Mouse (Mus musculus) ES-E14 (cell line): ENCODE measurements around the gene Reln. TPM values are rescaled to one million over a fixed set of nuclear protein-coding genes. Genes with fewer than 3 reads are reported as not detected.

Source experiments
- DNase-seq: peaks from one replicate; pipeline ENCODE4 v3.0.0-alpha.2; 2013; ENCODE audit warnings: low read depth, low spot score
- H3K27ac ChIP-seq: 2 replicates; pipeline ENCODE4 v1.5.1; 2012; ENCODE audit warnings: low read depth, mild to moderate bottlenecking, low read length, moderate library complexity, mixed read lengths; ENCODE audit not compliant: poor library complexity, insufficient read depth, severe bottlenecking
- H3K36me3 ChIP-seq: 2 replicates; pipeline ENCODE4 v1.6.1; 2012; ENCODE audit warnings: mild to moderate bottlenecking, low read length, moderate library complexity, mixed read lengths; ENCODE audit not compliant: control insufficient read depth, poor library complexity, insufficient read depth, severe bottlenecking
- H3K4me1 ChIP-seq, 2 experiments: fragments of 150-350 bp in 1 of 2; sonication (generic) in 1 of 2; 2 replicates each; pipeline ENCODE4 v1.6.1; 2012; ENCODE audit warnings: low read length in 2 of 2, mild to moderate bottlenecking in 1 of 2, mixed read lengths in 1 of 2; ENCODE audit not compliant: control insufficient read depth in 2 of 2, insufficient read depth in 2 of 2, poor library complexity in 1 of 2
- H3K4me3 ChIP-seq, 2 experiments: fragments of 150-350 bp in 1 of 2; sonication (generic) in 1 of 2; 2 replicates each; pipeline ENCODE4 v1.5.1; 2012; ENCODE audit warnings: low read length in 2 of 2, low read depth in 1 of 2, mild to moderate bottlenecking in 1 of 2, mixed read lengths in 1 of 2; ENCODE audit not compliant: insufficient read depth in 1 of 2, poor library complexity in 1 of 2, severe bottlenecking in 1 of 2
- H3K9ac ChIP-seq: 2 replicates; pipeline ENCODE4 v1.6.1; 2012; ENCODE audit warnings: low read depth, mild to moderate bottlenecking, low read length, mixed read lengths; ENCODE audit not compliant: poor library complexity, insufficient read depth, severe bottlenecking
- H3K9me3 ChIP-seq: fragments of 150-350 bp; sonication (generic); 2 replicates; pipeline ENCODE4 v1.6.1; 2012; ENCODE audit warnings: low read depth, mild to moderate bottlenecking, low read length; ENCODE audit not compliant: control insufficient read depth, insufficient read depth
- CHD2 ChIP-seq: IDR thresholded peaks from 2 replicates; pipeline ENCODE4 v1.6.1; 2014; ENCODE audit warnings: mild to moderate bottlenecking, low read depth, low read length, inconsistent platforms
- HCFC1 ChIP-seq: IDR thresholded peaks from 2 replicates; pipeline ENCODE4 v1.6.1; 2012; ENCODE audit warnings: low read length, inconsistent platforms, borderline replicate concordance; ENCODE audit not compliant: insufficient read depth
- MAFK ChIP-seq: IDR thresholded peaks from 2 replicates; pipeline ENCODE4 v1.6.1; 2014; ENCODE audit warnings: mild to moderate bottlenecking, low read depth, low read length, inconsistent platforms; ENCODE audit not compliant: insufficient read depth
- ZC3H11A ChIP-seq: IDR thresholded peaks from 2 replicates; pipeline ENCODE4 v1.6.1; 2012; ENCODE audit warnings: low read depth, mild to moderate bottlenecking, inconsistent platforms, low read length, borderline replicate concordance
- ZNF384 ChIP-seq: IDR thresholded peaks from 2 replicates; pipeline ENCODE4 v1.6.1; 2012; ENCODE audit warnings: low read depth, low read length, inconsistent platforms
- in situ Hi-C, 2 experiments: fragments of 600-800 bp; cut with MboI; formaldehyde crosslinking; loops; one replicate each; pipeline ENCODE4 v1.15.1; 2025; ENCODE audit warnings: low sequenced_read_pairs in 2 of 2, inconsistent platforms in 1 of 2; ENCODE audit not compliant: unreplicated experiment in 2 of 2
- total RNA-seq: library from RNA; depleted of rRNA; stranded (reverse); fragments of 300-350 nt; gene quantifications from 2 replicates; pipeline ENCODE4 v1.2.3, GENCODE M21; 2012

The Reln gene
- total RNA-seq, 1 experiment: 2.1 TPM

- no peak within 1 kb of the TSS for H3K9ac ChIP-seq
- peak within 1 kb of the TSS; percentile 7 to 43; a peak in 2 of 4 replicates for H3K4me3 ChIP-seq
- TF ChIP-seq HCFC1 (no peak), CHD2 (no peak), ZC3H11A (no peak), ZNF384 (no peak), MAFK (no peak)
- no peaks in the 10 kb centered on the region for H3K36me3 ChIP-seq
- peaks cover 4 to 9% of the 10 kb centered on the region in 2 experiments; a peak in 3 of 4 replicates for H3K4me1 ChIP-seq
- no peak for DNase-seq
- no peaks in the 10 kb centered on the region for H3K9me3 ChIP-seq
- in situ Hi-C loops: no loop called here
- no peak within 1 kb of the TSS for H3K27ac ChIP-seq
Observed at GRCm38 (mm10) chr5:21865346-21866107, 479.0 kb downstream of the Reln start, which contains the start of gene Slc26a5. Slc26a5 (minus strand) TSS chr5:21865604.

GRCm38 (mm10) chr5:21858653-21859052 is 485.8 kb downstream of the Reln start:
- Histone ChIP-seq H3K9ac (no peak overlapping the region), H3K27ac (no peak overlapping the region), H3K4me3 (no peak overlapping the region), H3K9me3 (no peaks in the 10 kb centered on the region), H3K4me1 (no peaks in the 10 kb centered on the region), H3K36me3 (no peaks in the 10 kb centered on the region)
- in situ Hi-C loops: no loop called here
- no peak for TF ChIP-seq ZNF384
- TF ChIP-seq MAFK: no peak
- TF ChIP-seq HCFC1: no peak
- no peak for TF ChIP-seq CHD2
- no peak for DNase-seq

DNA sequence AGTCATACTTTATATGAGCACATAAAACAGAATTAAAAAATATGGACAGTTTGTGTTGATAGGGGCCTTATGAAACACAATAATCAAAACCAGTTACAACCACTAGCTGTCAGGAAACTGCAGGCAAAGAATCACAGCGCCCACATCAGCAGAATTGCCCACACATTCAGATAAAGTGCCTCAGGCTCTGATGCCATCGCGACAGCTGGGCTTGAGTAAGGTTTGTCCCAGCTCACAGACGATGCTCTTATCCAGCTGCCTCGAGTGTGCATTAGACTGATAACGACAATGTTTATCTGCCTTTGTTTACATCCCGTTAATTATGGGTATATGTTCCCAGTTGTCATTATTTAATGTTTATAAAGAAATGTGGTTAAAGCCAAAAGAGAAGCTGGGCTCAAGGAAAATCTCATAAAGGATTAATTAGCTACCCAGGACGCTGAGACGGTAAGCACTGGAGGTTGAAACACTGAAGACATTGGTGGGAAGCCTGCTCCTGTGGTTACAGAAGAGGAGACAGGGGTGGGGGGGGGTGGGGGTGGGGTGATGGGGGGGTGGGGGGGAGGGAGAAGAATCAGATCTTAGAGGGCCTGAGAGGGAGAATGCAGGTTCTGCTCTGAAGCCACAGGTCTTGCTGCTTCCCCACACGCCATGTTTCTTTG is 492.7 kb downstream of the Reln start:
- DNase-seq: no peak
- TF ChIP-seq HCFC1 (no peak), MAFK (no peak), ZNF384 (no peak), CHD2 (no peak), ZC3H11A (no peak)
- in situ Hi-C loops: no loop called here
- Histone ChIP-seq H3K9ac (no peak overlapping the region), H3K4me3 (no peak overlapping the region), H3K27ac (no peak overlapping the region), H3K9me3 (no peaks in the 10 kb centered on the region), H3K4me1 (no peaks in the 10 kb centered on the region; a peak in 1 of 4 replicates), H3K36me3 (no peaks in the 10 kb centered on the region)

GRCm38 (mm10) chr5:21847438-21847837 is 497.1 kb downstream of the Reln start:
- in situ Hi-C loops: no loop called here
- DNase-seq: no peak
- no peak overlapping the region for H3K4me3 ChIP-seq

More at GRCm38 (mm10) chr5:21847438-21847837, 497.1 kb downstream of the Reln start:
- TF ChIP-seq MAFK (no peak), CHD2 (no peak), HCFC1 (no peak), ZC3H11A (no peak), ZNF384 (no peak)
- Histone ChIP-seq H3K9ac (no peak overlapping the region), H3K27ac (no peak overlapping the region), H3K4me1 (no peaks in the 10 kb centered on the region; a peak in 1 of 4 replicates), H3K9me3 (no peaks in the 10 kb centered on the region), H3K36me3 (no peaks in the 10 kb centered on the region)
